In genomic region chr11:98783236-98783696, GRCm38 (mm10) we compare ENCODE assay signal across 8 mouse cellular contexts. TPM values are rescaled to one million over a fixed set of nuclear protein-coding genes. Genes with fewer than 3 reads are reported as not detected.
DNase-seq lines count a peak whose midpoint lies in the region; ATAC-seq and TF ChIP-seq lines count a peak whose summit lies in the region.

No protein-coding gene starts in this region.

- no peaks in the 10 kb centered on the region for H3K36me3 ChIP-seq in limb, embryonic 13.5 days
- no peaks in the 10 kb centered on the region for H3K36me3 ChIP-seq in midbrain, embryonic 14.5 days (ENCODE audit: control insufficient read depth, insufficient read depth, low read length)

- H3K9me3 ChIP-seq in limb, embryonic 13.5 days, result no peaks in the 10 kb centered on the region
- no peaks in the 10 kb centered on the region for H3K9me3 ChIP-seq in midbrain, embryonic 14.5 days (ENCODE audit: control insufficient read depth, low read length)

- ATAC-seq in limb, embryonic 13.5 days (ENCODE audit: low FRiP score, low read depth), result peak; percentile 49
- ATAC-seq in midbrain, embryonic 14.5 days (ENCODE audit: low FRiP score, low TSS enrichment), result 0 out of 2 replicates have a peak, but pooled peaks have one; percentile 32

- no peak for TF ChIP-seq CTCF in embryonic fibroblast, embryonic 13.5 days (IDR thresholded peaks at IDR 0.05; ENCODE audit: borderline replicate concordance, insufficient read depth, low read length)

- peak overlapping the region; percentile 94 for H3K27ac ChIP-seq in embryonic fibroblast, embryonic 13.5 days (ENCODE audit: insufficient read depth, low read length)
- peak overlapping the region; percentile 94 for H3K27ac ChIP-seq in limb, embryonic 13.5 days
- H3K27ac ChIP-seq in midbrain, embryonic 14.5 days (replicated peaks; ENCODE audit: low read depth, low read length), result peak overlapping the region; percentile 65

- H3K4me1 ChIP-seq in embryonic fibroblast, embryonic 13.5 days (ENCODE audit: control insufficient read depth, insufficient read depth, low read length), result peaks cover 18% of the 10 kb centered on the region
- H3K4me1 ChIP-seq in limb, embryonic 13.5 days, result peaks cover 66% of the 10 kb centered on the region
- peaks cover 42% of the 10 kb centered on the region for H3K4me1 ChIP-seq in midbrain, embryonic 14.5 days (ENCODE audit: control insufficient read depth, insufficient read depth, low read length)

- TF ChIP-seq POLR2A in embryonic fibroblast, embryonic 13.5 days (IDR thresholded peaks at IDR 0.05; ENCODE audit: low read depth, low read length), result peak; percentile 72

- 1% methylated on average over 20 of the region's 20 CpGs for whole genome bisulfite sequencing in limb, embryonic 13.5 days
- WGBS in midbrain, embryonic 14.5 days, result 2% methylated on average over 20 of the region's 20 CpGs

- peak overlapping the region; percentile 55 for H3K9ac ChIP-seq in limb, embryonic 13.5 days
- H3K9ac ChIP-seq in midbrain, embryonic 14.5 days (replicated peaks; ENCODE audit: low read length), result no peak overlapping the region

- peak overlapping the region; percentile 58 for H3K4me2 ChIP-seq in limb, embryonic 13.5 days (replicated peaks)
- peak overlapping the region; percentile 34 for H3K4me2 ChIP-seq in midbrain, embryonic 14.5 days (ENCODE audit: low read length)

- 0 out of 2 replicates have a peak overlapping the region, but pooled peaks have one; percentile 0 for H3K4me3 ChIP-seq in embryonic fibroblast, embryonic 13.5 days (ENCODE audit: insufficient read depth, low read length)
- peak overlapping the region; percentile 19 for H3K4me3 ChIP-seq in limb, embryonic 13.5 days
- no peak overlapping the region for H3K4me3 ChIP-seq in midbrain, embryonic 14.5 days (replicated peaks; ENCODE audit: low read depth, low read length)

- DNase-seq in 3134 (ENCODE audit: extremely low read depth, insufficient read length, low spot score), result peak; percentile 93
- peak; percentile 99 for DNase-seq in adrenal gland, postnatal 14 days
- peak; percentile 99 to 100 for DNase-seq in heart, adult 9 months (ENCODE audit: low spot score in 2 of 2)
- DNase-seq in kidney, adult 9 months, result peak; percentile 100
- peak; percentile 78 for DNase-seq in midbrain, embryonic 14.5 days
- DNase-seq in spleen, postnatal 4 days (ENCODE audit: low spot score in 2 of 2), result peak; percentile 73 to 86

- H3K27me3 ChIP-seq in limb, embryonic 13.5 days, result no peaks in the 10 kb centered on the region
- no peaks in the 10 kb centered on the region for H3K27me3 ChIP-seq in midbrain, embryonic 14.5 days (ENCODE audit: control insufficient read depth, insufficient read depth, low read length)

RNA-seq across cellular contexts. Expression of gene Nr1d1, which starts 8.1 kb away (rescaled TPM):
- 32.9 and 51.0 TPM in 2 replicates for total RNA-seq in adrenal gland, postnatal 14 days (2021)
- 18.7 and 23.7 TPM in 2 replicates for polyA plus RNA-seq in embryonic fibroblast, embryonic 13.5 days (2011; ENCODE audit: insufficient read length, low read depth, missing spikeins)
- 0.93 and 1.1 TPM in 2 replicates for polyA plus RNA-seq in limb, embryonic 13.5 days (2015; fragmentation: Nextera tagmentation; extraction: Ambion mirVana)
- 3.0 TPM in 2 replicates for polyA plus RNA-seq in midbrain, embryonic 14.5 days (2014; fragmentation: Nextera tagmentation; extraction: Ambion mirVana)

RNA-seq across cellular contexts. Expression of gene Msl1, which starts 12.1 kb away (rescaled TPM):
- 88.5 and 88.7 TPM in 2 replicates for total RNA-seq in adrenal gland, postnatal 14 days (2021)
- polyA plus RNA-seq in embryonic fibroblast, embryonic 13.5 days (2011; ENCODE audit: insufficient read length, low read depth, missing spikeins), result 77.7 and 83.8 TPM in 2 replicates
- polyA plus RNA-seq in limb, embryonic 13.5 days (2015; fragmentation: Nextera tagmentation; extraction: Ambion mirVana), result 28.9 and 29.2 TPM in 2 replicates
- polyA plus RNA-seq in midbrain, embryonic 14.5 days (2014; fragmentation: Nextera tagmentation; extraction: Ambion mirVana), result 25.0 and 35.9 TPM in 2 replicates

RNA-seq across cellular contexts. Expression of gene Casc3, which starts 21.4 kb away (rescaled TPM):
- total RNA-seq in adrenal gland, postnatal 14 days (2021), result 37.8 and 38.8 TPM in 2 replicates
- polyA plus RNA-seq in embryonic fibroblast, embryonic 13.5 days (2011; ENCODE audit: insufficient read length, low read depth, missing spikeins), result 29.7 and 36.7 TPM in 2 replicates
- 39.5 and 40.0 TPM in 2 replicates for polyA plus RNA-seq in limb, embryonic 13.5 days (2015; fragmentation: Nextera tagmentation; extraction: Ambion mirVana)
- 46.6 and 57.3 TPM in 2 replicates for polyA plus RNA-seq in midbrain, embryonic 14.5 days (2014; fragmentation: Nextera tagmentation; extraction: Ambion mirVana)

RNA-seq across cellular contexts. Expression of gene Thra, which starts 42.8 kb away (rescaled TPM):
- 106 and 124 TPM in 2 replicates for total RNA-seq in adrenal gland, postnatal 14 days (2021)
- 66.0 and 83.9 TPM in 2 replicates for polyA plus RNA-seq in embryonic fibroblast, embryonic 13.5 days (2011; ENCODE audit: insufficient read length, low read depth, missing spikeins)
- polyA plus RNA-seq in limb, embryonic 13.5 days (2015; fragmentation: Nextera tagmentation; extraction: Ambion mirVana), result 34.1 and 34.3 TPM in 2 replicates
- 175 and 194 TPM in 2 replicates for polyA plus RNA-seq in midbrain, embryonic 14.5 days (2014; fragmentation: Nextera tagmentation; extraction: Ambion mirVana)

RNA-seq across cellular contexts. Expression of gene Rapgefl1, which starts 53.3 kb away (rescaled TPM):
- 0.79 and 0.93 TPM in 2 replicates for total RNA-seq in adrenal gland, postnatal 14 days (2021)
- polyA plus RNA-seq in embryonic fibroblast, embryonic 13.5 days (2011; ENCODE audit: insufficient read length, low read depth, missing spikeins), result 1.6 and 2.0 TPM in 2 replicates
- 4.2 and 4.4 TPM in 2 replicates for polyA plus RNA-seq in limb, embryonic 13.5 days (2015; fragmentation: Nextera tagmentation; extraction: Ambion mirVana)
- 8.8 and 9.6 TPM in 2 replicates for polyA plus RNA-seq in midbrain, embryonic 14.5 days (2014; fragmentation: Nextera tagmentation; extraction: Ambion mirVana)
